Mouse (Mus musculus) urinary bladder, adult 2 months (tissue): ENCODE results near the gene Dnajc13. TPM values are rescaled to one million over a fixed set of nuclear protein-coding genes. Genes with fewer than 3 reads are reported as not detected.

Experiments
- DNase-seq: peaks from one replicate; pipeline ENCODE4 v3.0.0; 2022; ENCODE audit warnings: low spot score
- polyA plus RNA-seq: library from polyadenylated mRNA; depleted of rRNA; stranded (reverse); fragments of >200 nt; gene quantifications from 2 replicates; pipeline ENCODE4 v1.2.3, GENCODE M21; 2012

Gene Dnajc13
- polyA plus RNA-seq, 1 experiment = 46.8 TPM

- no peak for DNase-seq
Measured at GRCm38 (mm10) chr9:104254408-104255180, 8.1 kb downstream of the Dnajc13 start.

GRCm38 (mm10) chr9:104252637-104253036, 10.1 kb downstream of the Dnajc13 start:
- no peak for DNase-seq

DNA sequence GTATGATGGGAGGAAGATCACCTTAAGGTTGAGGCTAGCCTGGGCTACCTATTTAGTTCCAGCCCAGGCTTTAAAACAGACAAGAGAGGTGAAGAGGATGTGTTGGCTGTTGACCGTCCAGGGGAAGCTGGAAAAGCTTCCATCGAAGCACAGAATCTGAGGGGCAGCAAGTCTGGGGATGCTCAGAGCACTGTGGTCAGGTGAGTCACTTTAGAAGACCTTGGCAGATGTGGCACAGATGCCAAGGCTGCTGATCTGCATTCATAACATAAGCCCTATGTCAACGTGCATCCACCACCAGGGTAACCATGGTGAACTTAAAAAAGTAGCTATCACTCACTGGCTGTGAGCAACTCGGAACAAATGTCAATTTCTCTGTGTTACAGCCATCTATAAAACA, 11.0 kb downstream of the Dnajc13 start:
- DNase-seq = no peak

GRCm38 (mm10) chr9:104251111-104251510, 11.6 kb downstream of the Dnajc13 start:
- no peak for DNase-seq

- DNase-seq = no peak
Measured at GRCm38 (mm10) chr9:104247307-104247987, 15.3 kb downstream of the Dnajc13 start.

DNA sequence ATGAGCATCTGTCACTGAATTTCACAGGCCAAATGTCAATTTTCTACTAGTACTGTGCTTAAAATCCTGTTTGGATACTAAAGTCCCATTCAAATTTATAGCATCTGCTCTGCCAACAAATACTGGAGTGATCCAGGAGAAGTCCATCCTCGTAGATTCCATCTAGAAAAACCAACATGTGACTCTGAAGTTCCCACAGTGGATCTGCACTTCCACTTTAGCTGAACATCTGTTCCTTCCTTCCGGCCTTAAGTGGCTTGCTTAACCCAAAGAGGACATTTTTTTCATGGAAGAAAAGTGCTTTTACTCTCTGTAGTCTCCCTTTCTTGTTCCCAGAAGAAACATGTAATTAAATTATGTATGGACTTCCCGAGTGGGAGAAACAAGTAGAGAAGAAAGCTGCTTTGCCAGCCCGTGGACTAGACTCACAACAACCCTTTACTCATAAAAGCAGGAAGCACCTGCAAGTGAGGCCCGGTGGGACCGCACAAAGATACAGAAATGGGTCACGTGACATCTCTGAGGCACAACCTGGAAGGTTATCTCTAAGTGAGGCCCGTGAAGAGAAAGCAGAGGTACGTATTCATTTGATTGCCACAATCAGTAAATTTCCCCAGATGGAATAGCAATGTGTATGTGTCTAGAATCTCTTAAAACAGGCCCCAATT, 18.8 kb downstream of the Dnajc13 start:
- no peak for DNase-seq

GRCm38 (mm10) chr9:104240146-104240545, 22.6 kb downstream of the Dnajc13 start:
- DNase-seq = no peak

- no peak for DNase-seq
Measured at GRCm38 (mm10) chr9:104239076-104239475, 23.7 kb downstream of the Dnajc13 start.

DNA sequence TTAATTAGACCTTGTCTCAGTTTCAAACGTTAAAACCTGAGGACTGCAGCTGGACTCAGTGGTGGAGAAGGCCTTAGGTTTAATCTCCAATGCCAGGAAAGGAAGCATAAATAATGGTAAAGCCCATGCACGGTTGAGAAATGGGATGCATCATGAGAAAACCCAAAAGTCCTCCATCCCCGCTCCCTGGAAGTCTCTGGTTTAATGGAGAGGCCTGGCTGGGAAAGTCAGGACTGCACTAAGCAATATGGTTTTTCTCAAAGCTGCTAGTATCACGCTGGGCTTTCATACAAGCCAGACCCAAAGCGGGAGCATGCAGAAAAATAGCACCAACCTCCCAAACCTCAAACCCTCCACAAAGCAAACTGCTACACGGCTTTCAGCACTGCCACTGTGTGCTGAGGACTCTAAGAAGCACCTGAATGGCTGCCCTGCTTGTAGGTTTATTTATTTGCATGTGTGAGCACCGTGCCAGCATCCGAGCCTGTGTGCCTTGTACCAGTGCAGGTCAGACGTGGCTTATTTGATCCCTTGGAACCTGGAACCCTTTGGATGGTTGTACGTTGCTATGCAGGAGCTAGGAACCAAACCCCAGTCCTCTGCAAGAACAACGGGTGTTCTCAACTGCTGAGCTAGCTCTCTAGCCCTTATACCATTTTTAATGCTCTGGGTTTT, 26.3 kb downstream of the Dnajc13 start:
- no peak for DNase-seq

GRCm38 (mm10) chr9:104235751-104236150, 27.0 kb downstream of the Dnajc13 start:
- DNase-seq = no peak

DNA sequence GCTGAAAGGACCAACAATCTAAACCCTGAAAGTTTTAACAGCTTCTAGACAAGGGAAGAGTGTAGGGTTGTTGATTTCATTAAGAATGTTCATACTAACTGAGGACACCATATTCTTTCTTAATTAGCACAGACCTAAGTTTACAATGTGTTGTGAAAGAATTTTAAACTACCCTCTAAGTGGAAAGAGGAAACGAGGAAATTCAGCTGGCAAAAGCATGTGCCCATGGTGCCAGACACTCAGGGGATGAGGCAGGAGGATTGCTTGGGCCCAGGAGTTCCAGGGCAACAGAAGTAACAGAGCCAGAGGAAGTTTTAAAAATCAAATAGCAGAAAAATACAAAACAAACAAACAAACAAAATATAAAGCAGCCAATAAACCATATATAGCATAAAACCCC, 28.9 kb downstream of the Dnajc13 start:
- no peak for DNase-seq

DNA sequence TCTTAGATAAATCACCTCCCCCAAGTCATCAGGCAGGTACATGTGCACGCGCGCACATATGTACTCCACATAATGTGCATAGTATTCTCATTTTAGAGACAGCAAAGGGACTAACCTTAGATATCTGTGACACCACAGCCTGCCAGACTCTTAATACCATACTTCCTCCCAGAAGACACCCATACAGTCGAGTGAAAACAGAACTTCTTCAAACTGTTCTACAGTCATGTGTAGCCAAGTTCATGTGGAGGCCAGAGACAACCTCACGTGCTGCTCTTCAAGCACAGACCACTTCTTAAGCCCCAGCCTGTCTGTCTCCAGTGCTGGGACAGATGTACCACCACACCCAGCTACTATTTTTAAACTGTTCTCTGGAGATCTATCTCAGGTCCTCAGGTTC, 29.7 kb downstream of the Dnajc13 start:
- no peak for DNase-seq

DNA sequence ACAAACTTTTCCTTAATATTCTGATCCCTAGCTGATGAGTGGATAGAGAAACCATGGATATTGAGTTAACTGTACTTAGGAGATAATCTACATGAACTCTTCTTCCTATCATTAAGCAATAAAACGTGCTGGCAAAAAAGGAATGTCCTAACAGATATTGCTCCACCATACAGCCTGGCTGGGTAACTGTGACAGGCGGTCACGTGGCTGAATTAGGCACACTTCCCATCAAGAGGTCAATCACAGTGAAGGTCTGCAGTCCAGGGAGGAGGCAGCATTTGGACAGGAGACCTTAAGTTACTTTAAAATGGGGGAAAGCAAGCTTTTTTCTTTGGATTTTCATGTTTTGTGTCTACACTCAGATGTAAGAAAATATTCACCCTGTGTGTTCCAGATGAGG, 30.7 kb downstream of the Dnajc13 start:
- no peak for DNase-seq

- no peak for DNase-seq
Measured at GRCm38 (mm10) chr9:104211402-104211801, 51.3 kb downstream of the Dnajc13 start.

- no peak for DNase-seq
Measured at GRCm38 (mm10) chr9:104203851-104204250, 58.9 kb downstream of the Dnajc13 start.

DNA sequence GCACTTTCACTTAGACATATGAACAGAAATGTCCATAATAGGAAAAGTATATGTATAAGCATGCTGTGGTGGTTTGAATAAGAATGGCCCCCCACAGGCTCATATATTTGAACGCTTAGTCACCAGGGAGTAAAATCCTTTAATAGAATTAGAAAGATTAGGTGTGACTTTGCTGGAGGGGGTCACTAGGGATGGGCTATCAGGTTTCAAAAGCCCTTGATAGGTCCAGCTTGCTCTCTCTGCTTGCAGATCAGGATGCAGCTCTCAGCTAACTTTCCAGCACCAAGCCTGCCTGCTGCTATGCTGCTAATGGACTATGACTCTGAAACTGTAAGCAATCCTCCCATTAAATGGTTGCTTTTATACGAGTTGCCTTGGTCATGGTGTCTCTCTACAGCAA, 68.2 kb downstream of the Dnajc13 start:
- DNase-seq = no peak

GRCm38 (mm10) chr9:104193900-104194299, 68.8 kb downstream of the Dnajc13 start:
- DNase-seq = no peak

GRCm38 (mm10) chr9:104193327-104193726, 69.4 kb downstream of the Dnajc13 start:
- DNase-seq = no peak

GRCm38 (mm10) chr9:104192513-104192912, 70.2 kb downstream of the Dnajc13 start:
- no peak for DNase-seq

- DNase-seq = no peak
Measured at GRCm38 (mm10) chr9:104189657-104190056, 73.1 kb downstream of the Dnajc13 start.

GRCm38 (mm10) chr9:104188704-104189103, 74.0 kb downstream of the Dnajc13 start:
- no peak for DNase-seq

GRCm38 (mm10) chr9:104187028-104187427, 75.7 kb downstream of the Dnajc13 start:
- DNase-seq = no peak
